Mouse (Mus musculus) frontal cortex, postnatal 25 days (tissue): ENCODE results near the gene Plekha6.

Source experiments
- DNase-seq, 2 experiments: peaks; one replicate each; pipeline ENCODE4 v3.0.0; 2022; ENCODE audit warnings: low spot score in 2 of 2

Plekha6 gene

GRCm38 (mm10) chr1:133213901-133214300 lies 49.9 kb downstream of the Plekha6 start:
- no peak for DNase-seq

GRCm38 (mm10) chr1:133214672-133215359 lies 50.8 kb downstream of the Plekha6 start:
- DNase-seq: no peak

- DNase-seq: no peak
Observed at GRCm38 (mm10) chr1:133215360-133215700, 51.3 kb downstream of the Plekha6 start.

- no peak for DNase-seq
Observed at GRCm38 (mm10) chr1:133215753-133216152, 51.7 kb downstream of the Plekha6 start.

GRCm38 (mm10) chr1:133217031-133217430 lies 53.0 kb downstream of the Plekha6 start:
- no peak for DNase-seq

- no peak for DNase-seq
Observed at GRCm38 (mm10) chr1:133219106-133219505, 55.1 kb downstream of the Plekha6 start.

- no peak for DNase-seq
Observed at GRCm38 (mm10) chr1:133221459-133221858, 57.4 kb downstream of the Plekha6 start.

GRCm38 (mm10) chr1:133222445-133222995 lies 58.5 kb downstream of the Plekha6 start:
- DNase-seq: no peak

GRCm38 (mm10) chr1:133224674-133225073 lies 60.7 kb downstream of the Plekha6 start:
- no peak for DNase-seq

- DNase-seq: no peak
Observed at GRCm38 (mm10) chr1:133225137-133225536, 61.1 kb downstream of the Plekha6 start.

- no peak for DNase-seq
Observed at GRCm38 (mm10) chr1:133225561-133225960, 61.6 kb downstream of the Plekha6 start.

- peak in 1 of 2 experiments; percentile 44 for DNase-seq
Observed at GRCm38 (mm10) chr1:133225963-133226660, 62.1 kb downstream of the Plekha6 start.

GRCm38 (mm10) chr1:133226928-133227327 lies 62.9 kb downstream of the Plekha6 start:
- peak; percentile 36 to 39 for DNase-seq

GRCm38 (mm10) chr1:133227378-133227777 lies 63.4 kb downstream of the Plekha6 start:
- no peak for DNase-seq

- DNase-seq: no peak
Observed at GRCm38 (mm10) chr1:133228809-133229487, 64.9 kb downstream of the Plekha6 start.

- no peak for DNase-seq
Observed at GRCm38 (mm10) chr1:133231523-133232193, 67.6 kb downstream of the Plekha6 start.

- DNase-seq: no peak
Observed at GRCm38 (mm10) chr1:133235909-133236308, 71.9 kb downstream of the Plekha6 start.

- DNase-seq: no peak
Observed at GRCm38 (mm10) chr1:133236693-133237440, 72.9 kb downstream of the Plekha6 start.

GRCm38 (mm10) chr1:133237670-133238069 lies 73.7 kb downstream of the Plekha6 start:
- DNase-seq: no peak

- no peak for DNase-seq
Observed at GRCm38 (mm10) chr1:133239121-133239812, 75.3 kb downstream of the Plekha6 start.

- DNase-seq: no peak
Observed at GRCm38 (mm10) chr1:133239813-133240160, 75.8 kb downstream of the Plekha6 start.
